Mouse (Mus musculus) large intestine, adult 2 months (tissue): ENCODE data around the gene Bmpr1a. TPM values are rescaled to one million over a fixed set of nuclear protein-coding genes. Genes with fewer than 3 reads are reported as not detected.

Source experiments
- DNase-seq: peaks from one replicate; pipeline ENCODE4 v3.0.0-alpha.2; 2012; ENCODE audit warnings: low read depth, low spot score
- whole genome bisulfite sequencing: fragments of 180-500 bp; shearing (Covaris S2); methylation state at CpG from one replicate; pipeline ENCODE4 v1.1.7; 2018; 5-methylcytosine and 5-hydroxymethylcytosine counted together
- polyA plus RNA-seq: library from polyadenylated mRNA; depleted of rRNA; stranded (reverse); fragments of >200 nt; gene quantifications from 2 replicates; pipeline ENCODE4 v1.2.3, GENCODE M21; 2012

Gene Bmpr1a
- polyA plus RNA-seq, 1 experiment = 6.9 TPM

DNA sequence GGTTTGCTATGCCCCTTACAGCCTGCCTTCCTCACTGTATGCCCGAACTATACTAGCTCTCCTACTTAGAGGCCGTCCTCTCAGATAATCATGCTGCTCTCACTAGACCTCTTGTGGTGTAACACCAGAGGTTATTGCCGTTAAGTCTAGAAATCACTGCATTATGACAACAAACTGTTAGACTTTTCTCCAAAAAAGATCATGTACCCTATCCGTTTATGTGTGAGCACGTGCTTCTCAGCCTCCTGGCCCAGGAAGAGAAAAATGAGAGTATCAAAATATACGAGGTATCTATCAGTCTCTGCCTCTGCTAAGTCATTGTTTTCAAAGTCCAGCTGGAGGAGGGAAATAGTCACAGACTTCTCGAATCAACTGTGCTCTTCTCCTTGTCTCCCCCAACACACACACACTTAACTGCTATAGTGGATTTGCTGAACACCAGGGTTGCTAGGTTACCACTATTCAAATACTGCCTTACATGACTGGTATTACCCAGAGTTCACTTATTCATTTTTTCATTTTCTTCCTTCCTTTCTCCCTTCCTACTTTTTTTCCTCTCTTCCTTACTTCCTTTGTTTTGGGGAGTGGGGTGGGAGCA lies 5.8 kb upstream of the Bmpr1a start:
- 44% methylated on average over 7 of the region's 7 CpGs for WGBS
- DNase-seq = no peak

DNA sequence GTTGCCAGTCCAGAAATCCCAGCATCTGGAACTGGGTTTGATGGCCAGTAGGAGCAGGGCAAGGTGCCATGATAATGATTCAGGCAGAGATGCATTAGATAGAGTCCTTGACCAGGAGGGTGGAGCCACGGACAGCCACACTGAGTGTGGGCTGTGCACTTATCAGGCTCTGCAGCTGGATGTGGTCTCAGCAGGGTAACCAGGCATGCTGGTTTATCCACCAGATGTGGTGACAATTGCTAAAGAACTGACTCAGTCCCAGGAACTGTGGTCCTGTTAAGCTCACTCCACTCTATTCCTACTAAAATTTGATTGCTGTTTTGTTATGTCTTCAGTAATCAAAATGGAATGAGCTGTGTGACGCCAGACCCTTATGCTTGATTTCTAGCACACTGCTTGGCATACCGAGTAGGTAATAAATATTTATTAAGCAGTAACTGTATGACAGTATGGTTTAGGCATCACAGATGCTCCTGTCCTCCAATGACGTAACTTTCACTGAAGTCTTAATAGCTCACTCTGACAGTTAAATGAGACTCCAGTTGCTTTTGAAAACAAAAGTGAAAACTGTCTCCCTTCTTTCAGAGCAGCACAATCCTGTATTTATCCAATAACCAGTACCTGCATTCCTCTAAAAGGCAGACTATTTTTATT lies 5.2 kb upstream of the Bmpr1a start:
- no peak for DNase-seq
- 46% methylated on average over 4 of the region's 4 CpGs for WGBS

DNA sequence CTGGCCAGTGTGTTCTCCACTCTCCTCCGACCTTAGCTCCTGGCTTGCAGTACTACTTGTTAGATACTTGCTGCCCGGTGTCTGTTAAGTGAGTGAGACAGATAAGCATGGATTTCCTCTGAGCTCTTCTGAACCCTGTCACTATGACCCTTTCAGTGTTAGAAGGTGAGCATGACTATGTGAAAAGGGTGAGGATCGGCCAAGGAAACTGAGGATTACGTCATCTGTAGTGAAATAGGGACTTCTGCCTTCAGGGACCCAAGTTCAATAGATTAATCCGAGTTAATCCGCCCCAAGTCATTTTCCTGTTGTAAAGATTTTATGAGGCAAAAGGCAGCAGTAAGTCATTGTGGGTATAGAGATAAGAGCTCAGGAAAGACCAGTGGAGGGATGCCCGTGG lies 2.2 kb upstream of the Bmpr1a start:
- WGBS = 32% methylated on average over 7 of the region's 7 CpGs
- no peak for DNase-seq

DNA sequence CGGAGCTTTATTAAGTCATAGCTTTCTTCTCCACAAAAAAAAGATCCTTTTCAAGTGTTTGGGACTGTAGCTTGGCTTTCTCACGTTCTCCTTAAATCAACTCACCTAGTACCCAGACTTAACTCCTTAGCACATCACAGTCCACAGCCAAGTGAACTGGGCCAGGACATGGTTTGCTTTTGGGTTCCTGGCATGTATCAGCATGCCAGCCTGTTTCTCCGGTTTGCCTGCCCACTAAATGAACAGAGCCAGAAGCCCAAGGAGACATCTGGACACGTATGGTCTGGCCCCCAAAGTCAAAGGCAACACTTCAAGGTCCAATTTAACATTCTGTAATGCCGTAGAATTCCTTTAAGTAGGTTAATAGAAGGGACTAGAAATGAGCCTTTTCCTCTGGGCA lies 1.2 kb upstream of the Bmpr1a start:
- no peak for DNase-seq

DNA sequence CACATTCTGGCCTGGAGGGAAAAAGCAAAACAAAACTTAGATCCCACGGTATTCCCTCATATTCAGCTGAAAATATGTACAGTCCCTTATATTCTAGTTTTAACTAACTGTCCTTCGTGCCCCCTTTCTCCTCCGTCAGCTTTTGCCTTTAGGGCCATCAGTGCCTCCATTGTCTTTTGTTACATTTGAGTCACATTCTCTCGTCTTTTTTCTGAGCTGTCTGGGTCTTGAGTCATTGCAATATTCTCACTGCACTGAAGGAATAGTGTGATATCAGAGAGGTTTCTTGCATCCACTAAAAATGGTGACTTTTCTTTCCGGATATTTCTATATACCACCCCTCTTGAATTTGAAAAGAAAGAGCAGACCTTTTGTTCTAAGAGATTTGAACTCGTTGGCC lies 618 bp upstream of the Bmpr1a start:
- WGBS = 74% methylated on average over 6 of the region's 6 CpGs
- no peak for DNase-seq

More for the DNA sequence above, 1.2 kb upstream of the Bmpr1a start:
- WGBS = 85% methylated on average over 5 of the region's 5 CpGs

DNA sequence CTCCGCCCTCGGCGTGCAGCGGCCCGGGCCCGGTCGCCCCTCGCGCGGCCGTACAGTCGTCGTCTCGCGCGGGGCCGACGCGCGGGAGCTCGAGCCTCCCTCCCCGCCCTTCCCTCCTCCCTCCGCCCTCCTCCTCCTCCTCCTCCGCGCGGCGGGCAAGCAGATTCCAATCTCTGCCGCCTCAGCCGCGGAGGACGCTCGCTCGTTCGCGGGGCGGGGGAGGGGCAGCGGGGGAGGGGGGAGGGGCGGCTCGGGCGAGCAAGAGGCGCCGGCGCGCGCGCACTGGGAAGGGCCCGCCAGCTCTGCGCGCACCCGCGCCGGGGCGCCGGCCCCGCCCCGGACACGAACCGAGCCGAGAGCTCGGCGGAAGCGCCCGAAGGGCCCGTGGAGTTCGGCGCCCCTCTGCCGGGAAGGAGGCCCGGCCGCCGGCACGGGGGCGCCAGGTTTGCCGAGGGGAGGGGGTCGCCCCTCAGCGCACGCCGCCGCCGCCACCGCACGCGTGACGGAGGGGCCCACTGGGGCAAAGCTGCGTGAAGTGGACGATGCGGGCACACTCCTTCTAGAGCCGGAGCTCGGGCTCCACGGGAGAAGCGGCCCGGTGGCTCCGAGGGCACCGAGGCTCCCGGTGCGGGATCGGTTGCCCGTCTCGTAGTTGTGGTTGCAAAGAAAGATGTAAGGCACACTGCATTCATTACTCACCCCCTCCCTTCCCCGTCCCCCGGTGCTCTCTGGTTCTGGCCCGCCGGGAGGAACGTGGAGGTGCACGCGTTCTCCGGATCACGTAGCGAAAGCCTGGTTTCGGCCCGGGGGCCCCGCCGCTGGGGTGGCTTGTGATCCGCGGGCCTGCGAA lies 441 bp downstream of the Bmpr1a start:
- DNase-seq = no peak
- under 1% methylated on average over 97 of the region's 115 CpGs for WGBS

DNA sequence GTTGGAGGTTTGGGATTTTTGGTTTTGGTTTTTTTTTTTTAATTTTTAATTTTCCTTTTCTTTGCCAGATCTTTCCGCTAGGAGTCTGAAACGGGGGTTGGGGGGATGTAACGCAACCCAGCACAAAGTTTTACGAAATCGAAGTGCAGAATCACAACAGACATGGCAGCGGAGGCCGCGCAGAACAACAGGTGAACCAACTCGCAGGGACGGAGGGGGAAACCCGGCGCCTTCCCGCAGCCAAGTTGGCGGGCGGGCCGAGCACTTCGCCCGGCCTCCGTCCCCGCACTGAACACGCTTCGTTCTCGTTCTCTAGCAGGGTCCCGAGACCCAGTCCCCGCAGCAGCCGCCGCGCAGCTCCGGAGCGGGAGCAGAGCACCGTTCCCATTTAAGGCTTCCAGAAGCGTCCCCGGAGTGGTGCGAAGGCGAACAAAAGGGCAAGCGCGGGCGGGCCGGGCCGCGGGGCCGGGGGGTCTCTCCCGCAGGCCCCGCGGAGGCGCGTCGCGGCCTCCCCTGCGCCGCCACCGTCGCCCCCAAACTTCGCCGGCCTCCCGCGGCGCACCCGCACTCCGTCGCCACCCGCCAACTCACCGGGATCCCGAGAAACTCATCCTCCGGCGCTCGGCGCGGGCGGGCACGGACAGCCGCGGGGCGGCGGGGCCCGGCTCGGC lies 1.2 kb downstream of the Bmpr1a start:
- no peak for DNase-seq
- WGBS = under 1% methylated on average over 54 of the region's 77 CpGs

DNA sequence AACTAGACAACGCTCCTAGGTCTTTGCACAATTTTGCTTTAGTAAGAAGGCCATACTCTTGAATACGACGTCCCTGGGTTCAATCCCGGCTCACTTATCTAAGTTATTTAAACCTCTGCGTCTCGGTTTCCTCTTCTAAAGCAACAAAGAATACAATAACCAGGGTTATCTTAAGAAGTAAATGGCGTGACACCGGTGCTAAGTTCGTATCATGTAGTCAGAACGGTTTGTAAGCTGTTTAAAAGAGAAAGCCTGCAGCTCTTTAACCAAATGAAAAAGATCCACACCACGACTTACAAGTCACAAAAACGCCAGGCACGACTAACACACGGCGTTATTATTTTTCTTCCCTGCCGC lies 1.7 kb downstream of the Bmpr1a start:
- DNase-seq = no peak
- WGBS = under 1% methylated on average over 16 of the region's 16 CpGs

DNA sequence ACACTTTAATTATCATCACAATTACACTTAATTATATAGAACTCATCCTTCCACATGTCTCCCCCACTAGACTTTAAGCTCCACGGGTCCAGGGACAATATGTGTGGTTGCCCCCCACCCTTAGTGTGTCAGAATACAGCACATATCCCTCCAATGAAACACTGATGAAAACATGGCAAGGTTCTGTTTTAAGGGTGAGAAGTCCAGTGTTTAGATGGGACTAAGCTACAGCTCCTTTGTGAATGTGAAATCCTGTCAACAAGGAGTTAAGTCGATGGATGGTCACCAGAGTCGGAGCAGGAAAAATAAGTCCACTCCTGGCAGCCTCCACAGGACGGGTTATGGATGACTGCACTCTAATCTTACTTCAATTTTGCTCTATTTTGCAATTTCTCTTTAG lies 2.8 kb downstream of the Bmpr1a start:
- WGBS = 8% methylated on average over 4 of the region's 4 CpGs
- no peak for DNase-seq

DNA sequence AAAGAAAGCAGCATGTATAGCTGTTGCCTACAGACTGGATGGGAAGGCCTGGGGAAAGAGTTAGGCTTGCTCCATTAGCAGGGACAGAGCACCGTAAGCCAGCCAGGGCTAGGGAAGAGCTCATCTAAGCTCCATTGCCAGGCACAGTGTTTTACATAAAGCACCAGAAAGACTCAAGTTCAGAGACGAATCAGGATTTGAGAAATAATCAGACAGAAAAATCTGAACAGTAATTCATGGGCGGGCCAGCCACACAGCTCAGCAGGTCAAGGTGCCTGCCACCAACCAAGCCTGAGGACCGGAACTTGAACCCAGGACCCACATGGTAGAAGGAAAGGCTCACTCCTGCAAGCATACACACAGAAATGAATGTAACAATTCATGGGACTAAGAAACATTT lies 3.5 kb downstream of the Bmpr1a start:
- DNase-seq = no peak
- 40% methylated on average over 4 of the region's 4 CpGs for WGBS

DNA sequence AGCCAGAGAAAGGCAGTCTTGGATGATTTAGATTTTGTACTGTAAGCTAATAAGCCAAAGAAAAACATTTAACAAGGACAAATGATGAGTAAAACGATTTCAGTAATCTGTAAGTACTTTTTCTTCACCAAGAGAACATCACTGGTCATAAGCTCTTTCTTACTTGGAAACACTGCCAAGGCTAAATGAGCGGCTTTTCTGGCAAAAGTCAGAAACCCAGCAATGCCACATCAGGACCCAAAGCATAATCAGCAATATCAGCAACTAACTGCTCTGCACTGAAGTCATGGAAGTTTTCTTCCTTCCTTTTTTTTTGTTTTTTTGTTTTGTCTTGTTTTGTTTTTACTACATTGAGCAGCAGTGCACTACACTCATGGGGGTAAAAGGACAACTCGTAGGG lies 5.8 kb downstream of the Bmpr1a start:
- WGBS = 62% methylated on average over 3 of the region's 3 CpGs
- no peak for DNase-seq

DNA sequence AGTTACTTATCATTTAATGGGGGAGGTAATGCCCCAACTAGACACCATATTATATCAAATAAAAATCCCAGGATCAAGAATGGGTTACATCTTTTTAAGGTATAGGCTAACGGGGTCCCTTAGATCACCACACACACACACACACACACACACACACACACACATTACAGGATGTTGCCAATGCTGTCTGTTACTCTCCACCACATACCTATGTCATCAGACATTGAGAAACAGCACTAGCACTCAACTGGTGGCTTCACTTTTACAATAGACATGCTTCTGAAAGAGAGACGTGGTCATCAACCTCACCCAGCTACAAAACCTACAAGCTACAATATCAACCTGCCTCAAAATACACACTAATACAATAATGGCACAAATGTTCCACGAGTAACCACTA lies 9.5 kb downstream of the Bmpr1a start:
- 77% methylated on average over 3 of the region's 3 CpGs for whole genome bisulfite sequencing

DNA sequence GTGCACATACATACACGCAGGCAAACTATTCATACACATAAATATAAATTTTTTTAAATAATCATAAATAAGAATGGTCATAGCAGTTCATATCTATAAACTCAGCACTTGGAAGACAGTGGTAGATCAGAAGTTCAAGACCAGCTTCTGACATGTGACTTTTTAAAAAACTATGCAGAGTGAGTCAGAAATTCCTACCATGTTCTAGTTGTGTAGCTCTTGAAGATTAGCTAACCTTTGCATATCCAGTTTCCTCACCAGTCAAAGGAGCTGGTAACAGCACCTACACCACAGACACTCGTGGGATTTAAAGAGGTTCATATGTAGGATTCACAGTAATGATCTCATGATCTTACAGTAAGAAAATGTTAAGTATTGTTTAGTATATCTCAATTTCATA lies 10.5 kb downstream of the Bmpr1a start:
- 67% methylated on average over 2 of the region's 2 CpGs for WGBS
- DNase-seq = no peak

More for the DNA sequence above, 9.5 kb downstream of the Bmpr1a start:
- no peak for DNase-seq

DNA sequence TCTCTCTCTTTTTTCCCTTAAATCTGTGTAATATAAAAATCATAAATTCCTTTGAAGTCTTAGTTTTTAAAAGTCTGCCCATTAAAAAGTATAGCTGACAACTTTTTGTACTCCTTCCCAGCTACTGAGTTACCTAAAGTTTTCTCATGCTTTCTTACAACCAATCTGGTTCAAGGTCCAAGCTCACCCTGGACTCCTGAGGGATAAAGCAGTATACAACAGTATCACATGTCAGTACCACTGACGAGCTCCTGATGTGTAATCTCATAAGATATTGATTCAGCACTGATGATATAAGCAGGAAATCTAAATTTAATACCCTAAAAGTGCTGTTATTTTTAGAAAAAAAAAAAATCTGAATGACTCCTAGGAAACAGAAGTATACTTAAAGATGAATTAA lies 12.2 kb downstream of the Bmpr1a start:
- 25% methylated on average over 1 of the region's 1 CpGs for WGBS
- DNase-seq = no peak

DNA sequence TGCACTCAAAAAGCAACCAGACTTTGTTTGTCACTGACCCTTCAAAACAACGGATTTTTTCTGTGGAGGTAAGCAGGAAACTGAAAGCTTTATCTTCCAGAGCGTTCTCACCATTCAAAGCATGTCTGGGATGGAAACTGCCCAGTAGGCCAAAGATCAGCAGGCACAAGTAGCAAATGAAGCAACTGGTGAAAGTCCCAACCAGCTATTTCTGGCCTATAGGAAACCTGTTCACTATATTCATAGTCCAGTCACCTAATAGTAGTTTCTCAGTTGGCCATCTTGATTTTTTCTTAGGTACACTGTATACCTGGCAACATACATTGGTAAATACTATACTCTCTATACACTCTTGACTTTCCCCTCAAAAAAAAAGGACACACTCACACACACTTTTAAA lies 13.2 kb downstream of the Bmpr1a start:
- 15% methylated on average over 2 of the region's 2 CpGs for WGBS
- no peak for DNase-seq

DNA sequence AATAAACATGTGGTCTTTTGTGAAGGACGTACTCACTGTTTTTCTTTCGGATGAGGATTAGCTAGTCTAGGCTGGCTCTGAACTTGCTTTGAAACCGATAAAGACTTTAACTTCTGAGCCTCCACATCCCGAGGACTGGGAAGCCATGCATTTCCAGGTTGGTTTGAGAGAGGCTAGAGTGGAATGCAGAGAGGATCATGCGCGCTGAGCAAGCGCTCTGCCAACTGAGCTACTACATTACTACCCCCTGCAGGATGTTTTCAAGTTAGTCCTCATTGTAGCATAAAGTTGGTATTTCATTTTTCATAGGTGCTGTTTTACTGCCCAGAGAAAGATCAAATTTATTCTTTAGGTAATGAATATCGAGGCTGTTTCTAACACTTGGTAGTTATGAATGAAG lies 17.0 kb downstream of the Bmpr1a start:
- no peak for DNase-seq
- WGBS = 71% methylated on average over 8 of the region's 8 CpGs

DNA sequence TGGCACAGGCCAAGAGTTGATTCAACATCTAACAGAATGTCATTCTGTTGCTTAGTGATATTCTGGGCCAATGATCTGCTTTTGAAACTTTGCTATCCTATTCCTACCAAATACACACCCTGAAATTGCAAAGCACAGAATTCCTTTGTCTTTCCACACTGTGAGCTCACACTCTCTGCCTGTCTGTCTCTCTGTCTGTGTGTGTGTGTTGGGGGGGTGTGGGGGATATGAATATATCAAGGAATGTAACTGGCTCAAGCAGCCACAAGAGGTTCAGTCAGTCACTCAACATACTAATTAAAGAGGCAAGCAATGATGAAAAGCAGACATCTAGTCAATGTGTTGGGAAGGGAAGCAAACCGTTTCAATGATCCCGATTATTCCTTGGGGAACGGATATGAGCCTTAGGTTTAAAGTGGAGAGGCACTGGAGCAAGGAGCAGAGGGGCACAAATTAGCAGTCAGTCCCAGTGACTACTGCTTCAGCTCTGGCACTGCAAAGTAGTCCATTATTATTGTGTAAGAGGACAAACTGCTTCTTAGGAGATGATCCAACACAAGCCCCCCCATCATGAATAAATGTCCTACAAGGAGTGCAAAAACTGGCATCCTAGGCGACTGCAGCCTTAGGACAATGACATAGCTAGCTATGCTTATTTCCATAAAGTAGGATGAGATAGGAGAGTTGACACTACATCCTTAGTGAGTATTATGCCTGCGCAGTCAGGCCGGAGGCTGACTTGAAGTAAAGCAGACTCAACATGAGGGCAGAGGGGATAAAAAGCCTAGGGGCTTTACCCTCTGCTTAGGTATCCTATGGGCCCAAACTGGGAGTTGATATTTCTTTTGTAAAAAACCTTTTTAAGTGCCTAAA lies 19.4 kb downstream of the Bmpr1a start:
- 76% methylated on average over 6 of the region's 6 CpGs for WGBS
- no peak for DNase-seq

DNA sequence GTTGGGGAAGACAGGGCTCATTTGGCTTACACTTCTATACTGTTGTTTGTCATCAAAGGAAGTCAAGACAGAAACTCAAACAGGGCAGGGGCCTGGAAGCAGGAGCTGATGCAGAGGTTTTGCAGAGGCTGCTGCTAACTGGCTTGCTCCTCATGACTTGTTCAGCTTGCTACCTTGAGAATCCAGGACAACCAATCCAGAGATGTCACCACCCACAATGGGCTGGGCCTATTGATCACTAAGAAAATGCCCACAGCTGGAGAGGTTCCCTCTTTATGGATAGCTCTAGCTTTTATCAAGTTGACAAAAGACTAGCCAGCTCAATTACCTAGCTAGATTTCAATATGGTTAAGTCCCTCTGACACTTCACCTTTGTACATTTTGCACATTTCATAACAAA lies 31.6 kb downstream of the Bmpr1a start:
- DNase-seq = no peak

DNA sequence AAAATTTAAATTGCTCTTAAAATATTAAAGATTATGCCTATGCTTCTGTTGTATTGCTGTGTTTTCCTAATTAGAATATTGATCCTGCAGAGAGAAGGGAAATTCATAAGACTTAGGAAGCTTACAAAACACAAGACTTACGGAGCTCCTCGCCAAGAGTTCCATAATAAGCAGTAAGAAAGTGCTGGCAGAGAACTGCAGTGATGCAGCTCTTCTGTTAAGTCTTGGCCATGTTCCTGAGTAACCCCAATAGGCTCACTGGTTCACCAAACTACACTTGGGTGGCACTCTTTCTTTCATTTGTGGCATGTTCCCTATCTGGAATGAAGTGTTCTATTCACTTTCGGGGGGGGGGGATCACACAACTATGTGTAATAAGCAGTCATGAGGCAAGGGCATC lies 36.9 kb downstream of the Bmpr1a start:
- 69% methylated on average over 3 of the region's 3 CpGs for WGBS
- DNase-seq = no peak

DNA sequence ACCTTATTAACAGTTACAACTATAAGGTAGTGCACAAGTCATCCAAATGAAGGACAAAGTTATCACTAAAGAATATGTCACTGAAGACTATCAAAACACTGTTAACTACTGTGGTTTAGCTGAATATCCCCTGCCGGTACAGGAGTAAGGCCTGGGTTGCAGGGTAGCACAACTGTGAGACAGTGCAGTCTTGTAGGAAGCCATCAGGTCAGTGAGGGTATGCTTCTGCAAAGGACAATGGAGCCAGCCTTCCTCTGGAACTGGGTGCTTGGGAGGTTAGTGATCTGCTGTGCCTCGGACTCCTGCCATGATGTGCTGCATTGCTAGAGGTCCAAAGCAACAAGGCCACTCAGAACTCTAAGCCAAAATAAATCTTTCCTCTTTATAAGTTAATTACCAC lies 43.8 kb downstream of the Bmpr1a start:
- 82% methylated on average over 2 of the region's 2 CpGs for WGBS
- no peak for DNase-seq
